Mouse (Mus musculus): ENCODE measurements around the gene Ush2a.
A peak's percentile ranks its signal among the peaks of the same experiment; 100 is the strongest.

Gene Ush2a

DNA sequence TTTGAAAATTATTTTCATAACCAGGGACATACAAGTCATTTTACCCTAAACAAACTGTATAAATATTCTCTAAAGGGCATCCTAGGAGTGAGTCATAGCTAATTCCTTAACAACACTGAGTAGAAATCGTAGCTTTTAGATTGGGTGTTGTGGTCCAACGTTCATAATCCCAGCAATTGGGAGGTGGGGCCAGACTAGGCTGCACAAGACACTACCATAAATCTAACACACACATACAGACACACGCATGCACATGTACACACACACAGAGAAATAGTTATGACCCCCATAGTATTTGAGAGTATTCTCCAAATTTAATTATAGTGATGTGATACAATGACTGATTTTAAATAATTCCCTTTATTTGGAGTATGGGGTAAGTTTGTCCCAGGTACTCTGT lies 125.5 kb downstream of the Ush2a start:
- no peak for DNase-seq (ENCODE audit: low spot score in 2 of 2)

- DNase-seq (ENCODE audit: low spot score in 2 of 2): no peak
Observed at GRCm38 (mm10) chr1:188387820-188388471, 126.1 kb downstream of the Ush2a start.

GRCm38 (mm10) chr1:188390080-188390479 lies 128.3 kb downstream of the Ush2a start:
- no peak for DNase-seq (ENCODE audit: low spot score in 2 of 2)

DNA sequence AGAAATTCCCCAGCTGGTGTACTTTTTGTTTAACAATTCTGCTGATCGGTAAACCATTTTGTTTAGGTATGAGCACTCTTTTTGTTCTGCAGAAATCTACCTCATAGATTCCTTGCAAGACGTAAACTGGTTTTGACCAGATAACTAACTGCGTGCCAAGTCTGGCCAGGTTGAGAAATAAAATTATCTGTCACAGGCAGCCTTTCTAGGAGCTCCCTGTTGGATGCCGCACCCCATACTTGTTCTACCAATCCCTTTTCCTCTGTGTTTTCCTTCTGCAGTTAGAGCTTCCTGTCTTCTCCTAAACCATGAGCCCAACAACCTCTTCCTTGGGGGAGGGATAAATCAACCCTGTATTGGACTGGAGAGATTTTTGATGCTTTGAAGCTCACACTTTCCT lies 145.4 kb downstream of the Ush2a start:
- no peak for DNase-seq (ENCODE audit: low spot score in 2 of 2)

DNA sequence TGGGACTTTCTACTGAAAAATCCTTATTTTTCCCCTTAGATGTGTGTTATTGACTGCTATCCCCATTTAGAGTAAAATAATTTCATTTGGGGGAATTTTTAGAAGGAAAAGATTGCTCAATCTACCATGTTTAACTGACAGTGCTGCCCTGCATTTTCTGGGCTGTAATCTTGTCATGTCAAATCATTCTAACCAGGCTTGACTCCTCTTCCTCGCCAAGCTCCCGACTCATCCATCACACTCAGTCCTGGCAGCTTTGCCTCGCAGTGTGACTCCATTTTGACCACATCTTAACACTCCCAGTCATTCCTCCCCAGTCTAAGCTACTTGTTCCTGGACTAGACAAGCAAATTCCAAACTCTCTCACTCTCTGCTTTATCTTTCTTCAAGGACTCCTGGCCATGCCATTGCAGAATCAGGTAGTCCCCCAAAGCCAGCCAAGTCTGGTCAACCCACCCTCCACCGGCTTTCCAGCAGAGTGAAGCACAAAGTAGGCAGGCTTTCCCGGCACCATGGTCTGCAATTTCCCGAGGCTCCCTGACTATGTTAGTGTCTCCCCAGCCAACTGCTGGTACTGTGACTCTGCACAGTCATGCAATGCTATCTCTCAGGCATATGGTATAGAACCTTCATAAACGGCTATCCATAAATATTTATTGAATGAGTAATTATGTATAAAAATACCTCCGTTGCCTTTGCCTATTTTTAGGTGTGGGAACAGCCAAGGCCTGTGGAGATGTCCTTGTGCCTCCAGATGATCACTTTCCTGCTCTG lies 146.0 kb downstream of the Ush2a start:
- no peak for DNase-seq (ENCODE audit: low spot score in 2 of 2)

GRCm38 (mm10) chr1:188410547-188410946 lies 148.7 kb downstream of the Ush2a start:
- no peak for DNase-seq (ENCODE audit: low spot score in 2 of 2)

GRCm38 (mm10) chr1:188420543-188420942 lies 158.7 kb downstream of the Ush2a start:
- DNase-seq (ENCODE audit: low spot score in 2 of 2): no peak

GRCm38 (mm10) chr1:188428172-188428571 lies 166.3 kb downstream of the Ush2a start:
- no peak for DNase-seq (ENCODE audit: low spot score in 2 of 2)

GRCm38 (mm10) chr1:188430689-188431088 lies 168.9 kb downstream of the Ush2a start:
- no peak for DNase-seq (ENCODE audit: low spot score in 2 of 2)

DNA sequence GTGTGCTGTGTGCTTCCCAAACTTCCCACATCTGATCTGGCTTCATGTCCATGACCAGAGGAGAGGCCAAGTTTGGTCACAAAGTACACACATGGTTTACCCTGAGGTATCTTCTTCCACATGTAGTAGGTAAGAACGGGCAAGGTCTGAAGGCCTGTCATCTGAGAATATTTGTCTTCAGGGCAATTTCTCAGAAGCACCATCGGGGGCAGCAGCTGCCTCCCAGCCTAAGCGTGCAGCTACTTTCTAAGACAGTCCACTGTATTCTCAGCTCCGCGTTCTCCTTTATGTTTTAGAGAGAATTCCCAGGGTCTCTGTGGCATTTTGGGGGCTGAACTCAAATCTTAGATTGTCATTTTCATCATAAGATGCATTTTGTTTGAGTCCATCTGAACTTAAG lies 186.1 kb downstream of the Ush2a start:
- DNase-seq (ENCODE audit: low spot score in 2 of 2): no peak

- DNase-seq (ENCODE audit: low spot score in 2 of 2): no peak
Observed at GRCm38 (mm10) chr1:188456466-188457175, 194.8 kb downstream of the Ush2a start.

DNA sequence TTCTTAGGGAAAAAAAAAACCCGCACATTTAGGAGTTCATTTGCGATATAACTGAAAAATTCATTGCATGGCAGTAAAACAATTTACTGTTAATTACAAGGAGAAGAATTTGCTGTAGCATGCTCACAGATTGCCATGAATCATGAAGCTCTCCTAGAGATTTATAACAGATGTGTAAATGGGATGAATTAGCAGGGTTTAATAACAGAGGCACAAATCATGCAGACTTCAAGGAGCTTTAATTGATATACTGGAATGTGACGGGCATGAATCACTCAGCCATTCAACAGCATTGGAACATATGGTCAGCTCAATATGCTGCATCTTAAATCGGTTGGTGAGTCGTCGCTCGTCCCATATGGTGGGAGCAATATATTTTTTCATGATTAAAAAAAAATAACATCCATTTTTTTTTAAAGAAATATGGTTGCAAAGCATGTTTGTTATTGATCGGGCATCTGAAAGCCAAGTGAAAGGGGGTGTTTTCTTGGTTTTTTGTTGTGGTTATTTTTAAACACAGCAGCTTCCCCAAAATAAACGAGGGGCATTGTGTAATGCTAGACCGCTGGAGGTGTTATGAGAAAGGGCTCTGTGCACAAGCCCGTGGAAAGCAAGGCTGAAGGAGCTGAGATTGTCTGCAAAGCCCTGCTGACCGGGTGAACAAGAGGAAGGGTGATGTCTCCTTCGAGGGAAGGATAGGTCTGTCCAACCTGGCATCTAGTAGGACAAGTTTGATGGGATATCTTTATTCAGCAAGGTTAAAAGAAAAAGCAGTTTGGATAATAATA lies 195.6 kb downstream of the Ush2a start:
- DNase-seq (ENCODE audit: low spot score in 2 of 2): no peak

GRCm38 (mm10) chr1:188461203-188461602 lies 199.4 kb downstream of the Ush2a start:
- DNase-seq (ENCODE audit: low spot score in 2 of 2): no peak

DNA sequence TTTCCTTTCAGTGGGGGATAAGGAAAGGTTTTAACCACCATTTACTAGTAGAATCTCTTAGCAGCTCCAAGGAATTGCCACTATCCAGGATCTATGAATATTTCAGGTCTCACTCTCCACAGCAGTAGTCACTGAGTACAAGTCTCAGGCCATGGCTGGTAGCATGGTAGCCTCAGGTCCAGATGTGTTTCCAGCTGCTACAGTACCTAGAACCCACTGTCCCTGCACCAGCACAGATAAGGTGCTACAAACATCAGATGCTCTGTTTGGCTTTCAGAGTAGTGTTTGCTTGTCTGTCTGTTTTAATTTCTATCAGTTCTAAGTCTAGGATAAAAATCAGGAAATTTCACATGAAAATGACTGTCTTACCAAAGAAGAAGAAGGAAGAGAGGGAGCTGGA lies 202.8 kb downstream of the Ush2a start:
- DNase-seq (ENCODE audit: low spot score in 2 of 2): no peak

DNA sequence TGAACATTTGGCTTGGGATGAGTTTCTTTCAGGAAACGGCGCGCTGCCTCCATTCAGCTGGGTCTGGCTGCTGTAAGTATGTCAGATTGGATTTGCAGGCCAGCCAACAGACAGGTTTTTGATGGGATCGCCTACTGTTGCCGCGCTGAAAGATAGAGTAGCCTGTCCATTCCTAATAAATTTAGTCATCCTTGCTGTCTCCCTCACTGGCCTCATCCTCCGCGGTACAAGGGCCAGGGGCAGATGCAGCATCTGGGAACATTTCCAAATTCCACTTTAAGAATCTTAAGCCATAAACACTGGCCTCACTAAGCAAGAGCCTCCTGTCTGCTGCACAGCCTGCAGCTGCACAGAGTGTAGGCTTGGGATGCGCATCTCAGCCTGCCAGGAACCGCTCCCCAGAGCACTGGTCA lies 206.6 kb downstream of the Ush2a start:
- peak in 1 of 2 experiments; percentile 39 for DNase-seq (ENCODE audit: low spot score in 2 of 2)

DNA sequence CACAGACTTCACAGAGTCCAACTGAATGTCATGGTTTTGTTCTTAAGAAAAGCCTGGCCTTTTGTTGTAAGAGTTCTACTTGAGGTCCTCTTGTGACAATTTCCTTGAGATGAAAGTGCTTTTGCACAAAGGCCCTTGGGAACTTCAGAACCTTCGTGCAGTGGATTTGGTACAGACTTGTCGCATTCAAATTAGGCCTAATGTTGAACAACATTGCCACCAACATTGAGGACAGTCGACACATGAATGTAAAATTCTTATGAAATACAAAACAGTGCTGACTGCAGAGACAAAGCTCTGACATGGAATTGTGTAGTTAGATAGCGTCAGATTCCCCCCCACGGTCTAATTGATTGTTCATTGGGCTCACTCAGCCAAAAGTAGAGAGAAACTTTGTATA lies 243.1 kb downstream of the Ush2a start:
- no peak for DNase-seq (ENCODE audit: low spot score in 2 of 2)

GRCm38 (mm10) chr1:188518792-188519191 lies 257.0 kb downstream of the Ush2a start:
- DNase-seq (ENCODE audit: low spot score in 2 of 2): no peak

- DNase-seq (ENCODE audit: low spot score in 2 of 2): no peak
Observed at GRCm38 (mm10) chr1:188527451-188527850, 265.6 kb downstream of the Ush2a start.

- DNase-seq (ENCODE audit: low spot score in 2 of 2): no peak
Observed at GRCm38 (mm10) chr1:188529606-188530131, 267.8 kb downstream of the Ush2a start.

DNA sequence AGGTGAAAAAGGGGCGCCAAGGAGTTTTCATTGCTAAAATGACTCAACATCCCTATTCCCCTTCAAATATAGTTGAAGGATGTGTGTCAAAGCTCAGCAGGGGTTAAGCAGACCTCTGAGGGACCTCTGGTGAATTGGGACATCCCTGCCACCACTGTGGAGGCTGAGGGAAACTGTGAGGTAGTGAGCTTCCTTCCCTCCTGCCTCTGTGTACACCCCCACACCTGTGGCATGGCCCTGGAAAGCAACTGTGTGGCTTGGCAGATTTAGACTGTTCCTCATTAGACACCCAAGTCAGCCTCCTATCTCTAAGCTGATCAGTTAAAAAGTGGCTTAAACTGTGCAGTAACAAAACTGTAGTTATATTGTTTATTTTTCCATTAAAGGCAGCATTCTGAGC lies 275.2 kb downstream of the Ush2a start:
- no peak for DNase-seq (ENCODE audit: low spot score in 2 of 2)

DNA sequence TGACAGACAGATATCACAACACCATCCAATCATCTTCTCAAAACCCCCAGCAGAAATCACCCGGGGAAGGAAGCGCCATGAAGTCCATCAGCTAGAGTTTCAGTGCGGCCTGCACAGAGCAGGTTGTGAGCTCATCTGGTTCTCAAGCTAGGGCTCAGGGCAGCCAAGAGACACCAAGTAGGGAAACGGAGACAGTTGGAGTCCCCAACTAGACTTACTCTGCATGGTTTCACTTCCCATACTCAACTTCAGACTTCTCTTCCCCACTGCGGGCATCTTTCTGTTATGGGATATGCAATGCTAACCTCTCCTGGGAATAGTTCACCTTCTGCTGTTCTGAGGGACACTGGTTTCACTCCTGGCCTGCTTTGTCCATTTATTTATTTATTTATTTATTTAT lies 277.8 kb downstream of the Ush2a start:
- DNase-seq (ENCODE audit: low spot score in 2 of 2): no peak

DNA sequence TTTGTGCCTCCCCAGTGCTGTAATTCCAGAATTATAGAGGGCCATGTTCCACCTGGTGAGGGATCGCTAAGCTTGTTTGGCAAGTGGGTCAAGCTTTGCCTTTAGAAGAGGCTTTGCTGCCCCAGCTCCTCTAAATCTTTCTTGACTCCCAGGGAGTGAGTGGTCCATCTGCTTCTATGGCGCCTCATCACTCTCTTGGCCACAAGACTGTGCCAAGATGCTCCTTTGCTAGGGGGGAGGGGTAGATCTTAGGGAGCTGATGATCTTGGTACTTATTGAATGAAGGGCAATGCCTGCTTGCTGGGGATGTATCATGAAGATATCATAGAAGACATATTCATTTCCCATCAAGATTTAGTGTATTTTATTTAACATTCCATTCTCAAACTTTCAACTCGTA lies 279.7 kb downstream of the Ush2a start:
- DNase-seq (ENCODE audit: low spot score in 2 of 2): no peak
